Mouse (Mus musculus) liver, embryonic 15.5 days (tissue): Measurements from ENCODE around the gene Sugt1. TPM values are rescaled to one million over a fixed set of nuclear protein-coding genes. Genes with fewer than 3 reads are reported as not detected.

Source experiments
- ATAC-seq: fragments of 200-750 bp; cut with Nextera tagmentation; 2 replicates; pipeline ENCODE4 v1.8.0; 2017; ENCODE audit warnings: moderate number of reproducible peaks, mild to moderate bottlenecking, moderate library complexity; ENCODE audit not compliant: insufficient read depth
- H3K27ac ChIP-seq: fragments of 300-500 bp; sonication (generic); replicated peaks from 2 replicates; pipeline ENCODE4 v1.5.1; 2015; ENCODE audit warnings: mild to moderate bottlenecking, inconsistent platforms
- H3K27me3 ChIP-seq: fragments of 300-500 bp; sonication (generic); 2 replicates; pipeline ENCODE4 v1.6.1; 2015; ENCODE audit warnings: mild to moderate bottlenecking, inconsistent platforms
- H3K36me3 ChIP-seq: fragments of 300-500 bp; sonication (generic); replicated peaks from 2 replicates; pipeline ENCODE4 v1.6.1; 2015; ENCODE audit warnings: moderate library complexity, mild to moderate bottlenecking, inconsistent platforms
- H3K4me1 ChIP-seq: fragments of 300-500 bp; sonication (generic); replicated peaks from 2 replicates; pipeline ENCODE4 v1.6.1; 2015; ENCODE audit warnings: inconsistent platforms
- H3K4me2 ChIP-seq: fragments of 300-500 bp; sonication (generic); 2 replicates; pipeline ENCODE4 v1.6.1; 2015; ENCODE audit warnings: moderate library complexity, mild to moderate bottlenecking, inconsistent platforms
- H3K4me3 ChIP-seq: fragments of 300-500 bp; sonication (generic); replicated peaks from 2 replicates; pipeline ENCODE4 v1.5.1; 2015; ENCODE audit warnings: mild to moderate bottlenecking, inconsistent platforms
- H3K9ac ChIP-seq: fragments of 300-500 bp; sonication (generic); 2 replicates; pipeline ENCODE4 v1.6.1; 2015; ENCODE audit warnings: moderate library complexity, mild to moderate bottlenecking, inconsistent platforms
- H3K9me3 ChIP-seq: fragments of 300-500 bp; sonication (generic); replicated peaks from 2 replicates; pipeline ENCODE4 v1.6.1; 2016; ENCODE audit warnings: inconsistent platforms
- WGBS: fragments of 180-500 bp; shearing (Covaris S2); methylation state at CpG from one replicate; pipeline ENCODE4 v1.1.7; 2015; ENCODE audit warnings: mixed read lengths; ENCODE audit not compliant: insufficient replicate concordance; 5-methylcytosine and 5-hydroxymethylcytosine counted together
- polyA plus RNA-seq: library from polyadenylated mRNA; unstranded; fragments of >200 nt; fragmentation: Nextera tagmentation; extraction: Ambion mirVana; gene quantifications from 2 replicates; pipeline ENCODE4 v1.2.1, GENCODE M21; 2015

Sugt1 gene
- polyA plus RNA-seq, result 31.6 and 34.0 TPM in 2 replicates

- Histone ChIP-seq H3K27ac (peak within 1 kb of the TSS; percentile 92), H3K9ac (peak within 1 kb of the TSS; percentile 78), H3K4me2 (peak within 1 kb of the TSS; percentile 85), H3K36me3 (peaks cover 11% of the 10 kb centered on the region), H3K4me1 (peaks cover 30% of the 10 kb centered on the region), H3K4me3 (peak within 1 kb of the TSS; percentile 76), H3K9me3 (no peaks in the 10 kb centered on the region), H3K27me3 (no peaks in the 10 kb centered on the region)
- under 1% methylated on average over 60 of the region's 60 CpGs for WGBS
- ATAC-seq, result peak; percentile 98
Observed at GRCm38 (mm10) chr14:79587139-79587851, at the start of gene Sugt1. TSS of gene Sugt1 (plus strand) at chr14:79587691.

GRCm38 (mm10) chr14:79537921-79538320 is 49.6 kb upstream of the Sugt1 start:
- no peak overlapping the region for H3K9ac ChIP-seq
- H3K9me3 ChIP-seq, result no peaks in the 10 kb centered on the region
- H3K4me2 ChIP-seq, result peak overlapping the region; percentile 40
- H3K27ac ChIP-seq, result peak overlapping the region; percentile 70
- peaks cover 19% of the 10 kb centered on the region; the same call in 1 of the 2 replicates for H3K36me3 ChIP-seq
- H3K27me3 ChIP-seq, result no peaks in the 10 kb centered on the region
- peaks cover 67% of the 10 kb centered on the region for H3K4me1 ChIP-seq
- H3K4me3 ChIP-seq, result peak overlapping the region; percentile 21
- no peak for ATAC-seq

- ATAC-seq, result no peak
- Histone ChIP-seq H3K27me3 (no peaks in the 10 kb centered on the region), H3K36me3 (peaks cover 19% of the 10 kb centered on the region; the same call in 1 of the 2 replicates), H3K4me1 (peaks cover 36% of the 10 kb centered on the region), H3K4me3 (no peak overlapping the region), H3K9me3 (no peaks in the 10 kb centered on the region), H3K4me2 (no peak overlapping the region), H3K27ac (no peak overlapping the region), H3K9ac (no peak overlapping the region)
Observed at GRCm38 (mm10) chr14:79541606-79542005, 45.9 kb upstream of the Sugt1 start.

- no peak overlapping the region for H3K4me3 ChIP-seq
- no peak for ATAC-seq
- H3K4me1 ChIP-seq, result peaks cover 22% of the 10 kb centered on the region
- H3K27me3 ChIP-seq, result no peaks in the 10 kb centered on the region
- H3K9me3 ChIP-seq, result no peaks in the 10 kb centered on the region
- no peak overlapping the region for H3K4me2 ChIP-seq
- H3K36me3 ChIP-seq, result 0 out of 2 replicates have a peak, but pooled peaks cover 4% of the 10 kb centered on the region
- 66% methylated on average over 7 of the region's 7 CpGs for WGBS
- H3K27ac ChIP-seq, result peak overlapping the region; percentile 39; the same call in 1 of the 2 replicates
- no peak overlapping the region for H3K9ac ChIP-seq
Observed at GRCm38 (mm10) chr14:79549343-79549742, 38.1 kb upstream of the Sugt1 start.

- H3K4me1 ChIP-seq, result peaks cover 16% of the 10 kb centered on the region
- no peak overlapping the region for H3K4me3 ChIP-seq
- H3K9ac ChIP-seq, result no peak overlapping the region
- no peaks in the 10 kb centered on the region for H3K27me3 ChIP-seq
- H3K27ac ChIP-seq, result no peak overlapping the region
- no peak for ATAC-seq
- H3K36me3 ChIP-seq, result 0 out of 2 replicates have a peak, but pooled peaks cover 9% of the 10 kb centered on the region
- H3K9me3 ChIP-seq, result no peaks in the 10 kb centered on the region
- WGBS, result 69% methylated on average over 2 of the region's 2 CpGs
- no peak overlapping the region for H3K4me2 ChIP-seq
Observed at GRCm38 (mm10) chr14:79551929-79552328, 35.6 kb upstream of the Sugt1 start.

DNA sequence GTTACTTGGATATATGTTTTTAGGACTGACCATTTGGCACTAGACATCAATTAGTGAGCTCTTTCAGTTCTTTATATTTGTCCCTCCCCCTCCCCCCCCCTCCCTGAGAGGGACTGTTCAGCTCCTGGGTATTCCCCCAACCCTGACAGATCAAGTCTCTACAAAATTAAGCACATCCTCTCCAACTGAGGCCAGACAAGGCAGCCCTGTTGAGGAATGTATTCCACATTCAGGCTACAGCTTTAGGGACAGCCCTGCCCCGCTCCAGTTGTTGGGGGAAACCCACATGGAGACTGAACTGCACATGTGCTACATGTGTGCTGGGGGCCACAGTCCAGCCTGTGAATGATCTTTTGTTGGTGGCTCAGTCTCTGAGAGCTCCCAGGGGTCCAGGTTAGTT is 34.6 kb upstream of the Sugt1 start:
- H3K9ac ChIP-seq, result no peak overlapping the region
- no peaks in the 10 kb centered on the region for H3K27me3 ChIP-seq
- no peak overlapping the region for H3K4me2 ChIP-seq
- H3K36me3 ChIP-seq, result 0 out of 2 replicates have a peak, but pooled peaks cover 9% of the 10 kb centered on the region
- WGBS, result 78% methylated on average over 1 of the region's 1 CpGs
- no peak overlapping the region for H3K4me3 ChIP-seq
- peaks cover 19% of the 10 kb centered on the region for H3K4me1 ChIP-seq
- H3K27ac ChIP-seq, result no peak overlapping the region
- H3K9me3 ChIP-seq, result no peaks in the 10 kb centered on the region
- ATAC-seq, result no peak

DNA sequence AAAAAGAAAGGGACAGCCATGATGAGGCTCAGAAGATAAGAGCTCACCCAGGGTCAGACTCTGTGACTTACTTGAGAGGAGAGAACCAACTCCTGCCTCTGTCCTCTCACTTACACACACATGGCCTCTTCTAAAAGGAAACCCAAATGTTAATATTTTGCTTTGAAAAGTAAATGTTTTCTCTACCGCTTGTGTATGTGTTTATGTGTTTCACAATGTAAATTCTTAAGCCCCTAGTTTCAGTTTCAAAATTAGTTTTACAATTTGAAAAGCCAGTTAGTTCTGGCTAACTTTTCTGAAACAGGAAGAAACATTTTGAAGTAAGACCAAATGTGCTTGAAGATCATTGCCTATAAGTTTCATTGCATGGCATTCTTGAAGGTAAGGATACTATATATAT is 29.7 kb upstream of the Sugt1 start:
- Histone ChIP-seq H3K4me2 (no peak overlapping the region), H3K36me3 (peaks cover 29% of the 10 kb centered on the region), H3K9ac (no peak overlapping the region), H3K27me3 (no peaks in the 10 kb centered on the region), H3K4me1 (peaks cover 8% of the 10 kb centered on the region), H3K27ac (no peak overlapping the region; the same call in 1 of the 2 replicates), H3K9me3 (no peaks in the 10 kb centered on the region), H3K4me3 (no peak overlapping the region)
- no peak for ATAC-seq
- 81% methylated on average over 1 of the region's 1 CpGs for WGBS

GRCm38 (mm10) chr14:79562745-79563144 is 24.7 kb upstream of the Sugt1 start:
- Histone ChIP-seq H3K4me1 (peaks cover 4% of the 10 kb centered on the region), H3K27ac (0 out of 2 replicates have a peak overlapping the region, but pooled peaks have one; percentile 19), H3K4me2 (no peak overlapping the region), H3K27me3 (no peaks in the 10 kb centered on the region), H3K36me3 (peaks cover 67% of the 10 kb centered on the region), H3K9ac (no peak overlapping the region), H3K9me3 (no peaks in the 10 kb centered on the region), H3K4me3 (no peak overlapping the region)
- 39% methylated on average over 5 of the region's 5 CpGs for WGBS
- no peak for ATAC-seq

DNA sequence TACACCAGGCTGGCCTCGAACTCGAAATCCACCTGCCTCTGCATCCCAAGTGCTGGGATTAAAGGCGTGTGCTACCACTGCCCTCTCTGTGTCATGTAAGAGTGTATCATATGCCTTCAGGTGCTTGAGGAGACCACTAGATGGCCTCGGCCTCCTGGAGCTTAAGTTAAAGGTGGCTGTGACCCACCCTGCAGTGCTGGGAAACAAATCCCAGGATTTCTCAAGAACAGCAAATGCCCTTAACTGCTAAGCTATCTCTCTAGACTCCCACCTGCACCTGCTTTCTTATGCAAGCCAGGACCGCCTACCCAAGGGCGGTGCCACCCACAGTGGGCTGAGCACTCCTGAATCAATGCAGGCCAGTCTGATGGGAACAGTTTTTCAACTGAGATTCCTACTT is 22.7 kb upstream of the Sugt1 start:
- Histone ChIP-seq H3K4me1 (peaks cover 4% of the 10 kb centered on the region), H3K9ac (no peak overlapping the region), H3K27ac (no peak overlapping the region), H3K4me3 (no peak overlapping the region), H3K27me3 (no peaks in the 10 kb centered on the region), H3K36me3 (peaks cover 86% of the 10 kb centered on the region), H3K9me3 (no peaks in the 10 kb centered on the region), H3K4me2 (no peak overlapping the region)
- 80% methylated on average over 6 of the region's 6 CpGs for WGBS
- peak; percentile 15; the same call in 1 of the 2 replicates for ATAC-seq

DNA sequence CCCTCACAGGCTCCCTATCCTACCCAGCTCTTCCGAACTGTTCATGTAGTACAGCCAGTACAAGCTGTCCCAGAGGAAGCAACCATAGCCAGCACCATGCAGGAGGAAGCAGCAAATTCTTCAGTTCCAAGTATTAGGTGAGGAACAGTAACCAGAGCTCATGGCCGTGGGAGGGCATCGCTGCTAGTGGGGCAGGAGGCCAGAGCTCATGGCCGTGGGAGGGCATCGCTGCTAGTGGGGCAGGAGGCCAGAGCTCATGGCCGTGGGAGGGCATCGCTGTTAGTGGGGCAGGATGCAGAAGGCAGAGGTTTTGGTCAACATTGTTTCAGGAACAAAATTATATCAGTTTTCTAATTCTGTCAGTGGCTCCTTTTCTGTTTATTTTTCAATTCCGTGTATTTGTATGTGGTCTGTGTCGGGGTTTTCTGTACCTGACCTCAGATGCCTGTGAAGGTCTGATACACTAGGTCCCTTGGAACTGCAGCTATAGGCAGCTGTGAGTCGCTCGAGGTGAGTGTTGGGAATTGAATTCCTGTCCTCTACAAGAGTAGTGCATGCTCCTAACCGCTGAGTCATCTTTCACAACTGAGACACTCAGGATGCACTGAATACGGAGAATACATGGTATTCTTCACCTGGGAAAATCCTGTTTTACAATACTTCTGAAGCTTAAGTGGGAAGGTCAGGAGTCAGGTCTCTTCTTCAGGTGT is 13.9 kb upstream of the Sugt1 start:
- Histone ChIP-seq H3K9ac (no peak overlapping the region), H3K27ac (no peak overlapping the region), H3K4me1 (no peaks in the 10 kb centered on the region), H3K27me3 (no peaks in the 10 kb centered on the region), H3K36me3 (peaks cover 75% of the 10 kb centered on the region), H3K4me2 (no peak overlapping the region), H3K4me3 (no peak overlapping the region), H3K9me3 (no peaks in the 10 kb centered on the region)
- no peak for ATAC-seq
- WGBS, result 88% methylated on average over 13 of the region's 13 CpGs

GRCm38 (mm10) chr14:79574361-79574760 is 13.1 kb upstream of the Sugt1 start:
- no peak overlapping the region for H3K4me3 ChIP-seq
- no peak for ATAC-seq
- H3K9me3 ChIP-seq, result no peaks in the 10 kb centered on the region
- H3K27me3 ChIP-seq, result no peaks in the 10 kb centered on the region
- 86% methylated on average over 1 of the region's 1 CpGs for WGBS
- H3K4me2 ChIP-seq, result no peak overlapping the region
- H3K9ac ChIP-seq, result no peak overlapping the region
- H3K36me3 ChIP-seq, result peaks cover 76% of the 10 kb centered on the region
- H3K4me1 ChIP-seq, result no peaks in the 10 kb centered on the region
- H3K27ac ChIP-seq, result no peak overlapping the region
